Mouse (Mus musculus): ENCODE data around the gene Snd1.
"Not testable (repeated sequence)": the region's sequence is repeated elsewhere in the genome, so short reads cannot be mapped to it uniquely, and the experiment has no call there.

Snd1 gene

DNA sequence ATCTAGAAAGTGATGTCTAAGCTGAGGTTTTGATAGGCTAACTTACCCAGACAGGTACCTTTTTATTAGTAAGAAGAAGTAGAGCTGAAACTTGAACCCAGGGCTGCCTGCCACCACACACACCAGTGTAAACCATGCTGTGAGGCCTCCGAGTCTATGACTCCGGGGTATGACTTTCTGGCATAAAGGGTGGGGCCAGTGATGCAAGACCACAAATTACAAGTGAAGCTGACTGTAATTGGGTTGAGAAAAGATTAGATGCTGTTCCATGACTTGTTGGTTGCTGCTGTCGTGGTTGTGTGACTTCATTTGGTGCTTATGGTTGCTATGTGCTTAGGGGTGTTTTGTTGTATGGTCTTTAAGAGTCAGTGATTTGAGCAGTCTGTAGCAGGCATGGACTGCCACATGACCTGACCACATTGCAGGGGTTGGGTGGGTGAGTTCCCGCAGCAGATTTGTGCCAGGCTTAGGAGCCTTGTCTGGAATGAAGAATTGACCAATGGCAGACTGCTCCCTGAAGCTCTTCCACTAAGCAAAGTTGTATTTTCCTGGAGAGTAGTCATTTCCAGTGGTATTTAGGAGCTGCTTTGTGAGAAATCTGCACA lies 7.9 kb downstream of the Snd1 start:
- DNase-seq (ENCODE audit: inconsistent age in 2 of 2, low spot score in 1 of 2), result no peak

DNA sequence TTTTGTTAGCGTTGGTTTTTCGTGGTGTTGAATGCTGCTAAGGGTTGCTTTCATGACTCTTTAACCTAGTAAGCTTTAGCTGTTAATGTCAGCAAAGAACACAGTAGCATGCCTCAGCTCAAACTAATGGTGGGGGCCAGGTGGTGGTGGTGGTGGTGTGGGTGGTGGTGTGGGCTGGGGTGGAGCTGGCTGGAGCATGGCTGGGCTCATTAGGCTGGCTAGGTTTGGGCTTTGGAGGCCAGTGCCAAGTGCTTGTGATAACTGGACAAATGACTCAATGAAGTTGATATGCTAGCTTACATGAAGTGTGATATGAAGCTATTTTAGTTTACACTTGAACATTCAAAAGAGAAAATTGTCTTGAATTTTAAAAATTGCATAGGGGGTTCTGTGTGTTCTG lies 11.1 kb downstream of the Snd1 start:
- no peak for DNase-seq (ENCODE audit: inconsistent age in 2 of 2, low spot score in 1 of 2)

DNA sequence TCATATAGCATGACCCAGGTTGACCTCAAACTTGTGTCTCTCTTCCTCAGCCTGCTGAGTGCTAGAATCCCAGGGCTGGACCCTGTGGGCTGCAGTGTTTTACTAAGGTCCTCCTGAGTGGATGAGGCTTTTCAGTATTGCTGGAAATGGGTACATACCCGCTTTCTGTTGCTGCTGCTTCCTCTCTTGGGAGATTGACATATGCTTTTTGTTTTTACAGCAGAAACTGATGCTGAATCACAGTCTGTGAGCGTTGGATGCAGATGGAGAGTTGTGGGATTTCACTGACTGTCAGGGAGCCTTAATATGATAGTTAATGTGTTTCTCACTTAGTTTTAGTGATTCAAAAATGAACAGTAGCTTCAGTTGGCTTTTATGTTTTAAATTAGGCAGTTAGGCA lies 11.5 kb downstream of the Snd1 start:
- DNase-seq (ENCODE audit: inconsistent age in 2 of 2, low spot score in 1 of 2), result no peak

DNA sequence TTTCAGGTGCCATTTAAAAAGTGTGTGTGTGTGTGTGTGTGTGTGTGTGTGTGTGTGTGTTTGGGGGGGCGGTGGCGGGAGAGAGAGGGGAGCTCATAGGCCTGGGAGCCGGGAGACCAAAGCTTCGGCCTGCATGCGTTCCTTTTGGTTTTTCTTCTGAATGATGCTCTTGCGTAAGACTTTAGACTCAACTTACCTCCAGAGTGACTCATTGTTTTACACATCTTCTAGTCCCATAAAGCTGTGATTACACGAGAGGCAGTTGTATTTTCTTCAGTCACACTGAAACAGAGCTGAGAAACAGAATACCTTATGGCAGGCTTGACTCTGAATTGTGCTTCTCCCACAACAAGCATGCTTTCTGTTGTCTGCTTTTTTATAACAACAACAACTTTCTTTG lies 12.0 kb downstream of the Snd1 start:
- no peak for DNase-seq (ENCODE audit: inconsistent age in 2 of 2, low spot score in 1 of 2)

DNA sequence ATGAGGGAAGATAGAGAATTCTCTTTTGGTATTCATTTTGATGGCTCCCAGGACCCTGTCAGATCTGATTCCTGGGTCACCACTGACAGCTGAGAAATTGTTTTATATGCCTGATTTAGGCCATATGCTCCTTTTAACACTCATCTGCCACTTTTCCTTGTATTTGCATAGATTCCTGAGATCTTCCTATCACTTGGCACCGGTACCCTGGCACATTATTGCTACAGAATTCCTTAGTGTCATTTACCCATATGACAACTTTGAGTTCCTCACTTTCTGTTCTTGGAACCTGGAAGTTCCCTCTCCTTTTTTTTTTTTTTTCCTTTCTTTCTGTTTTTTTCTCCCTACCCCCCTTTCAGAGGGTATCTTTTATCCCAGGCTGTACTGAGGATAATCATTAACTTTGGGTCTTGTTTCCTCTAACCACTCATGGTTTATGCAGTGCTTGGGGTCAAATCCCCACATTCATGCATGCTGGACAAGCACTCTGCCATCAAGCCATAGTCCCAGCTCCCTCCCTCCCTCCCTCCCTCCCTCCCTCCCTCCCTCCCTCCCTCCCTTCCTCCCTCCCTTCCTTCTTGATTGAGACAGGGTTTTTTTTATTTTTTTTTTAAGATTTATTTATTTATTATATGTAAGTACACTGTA lies 13.4 kb downstream of the Snd1 start:
- DNase-seq (ENCODE audit: inconsistent age in 2 of 2, low spot score in 1 of 2), result no peak

DNA sequence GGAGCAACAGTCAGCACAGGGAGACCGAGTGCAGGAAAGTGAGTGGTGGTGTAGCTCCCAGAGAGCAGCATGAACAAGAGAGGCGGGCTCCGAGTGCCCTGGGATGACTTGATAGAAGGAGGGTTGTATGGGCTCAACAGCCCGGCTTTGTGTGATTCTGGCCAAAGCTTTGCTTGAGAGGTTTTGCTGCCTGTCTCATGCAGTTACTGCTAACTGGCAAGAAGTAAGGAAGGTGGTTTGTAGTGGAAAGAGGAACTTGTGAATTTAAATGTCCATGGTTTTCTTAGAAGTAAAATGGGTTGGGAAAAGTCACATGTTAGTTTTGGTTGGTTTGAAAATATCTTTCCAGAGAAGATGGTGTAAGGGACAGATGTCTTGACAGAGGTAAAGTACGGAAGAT lies 15.7 kb downstream of the Snd1 start:
- no peak for DNase-seq (ENCODE audit: inconsistent age in 2 of 2, low spot score in 1 of 2)

DNA sequence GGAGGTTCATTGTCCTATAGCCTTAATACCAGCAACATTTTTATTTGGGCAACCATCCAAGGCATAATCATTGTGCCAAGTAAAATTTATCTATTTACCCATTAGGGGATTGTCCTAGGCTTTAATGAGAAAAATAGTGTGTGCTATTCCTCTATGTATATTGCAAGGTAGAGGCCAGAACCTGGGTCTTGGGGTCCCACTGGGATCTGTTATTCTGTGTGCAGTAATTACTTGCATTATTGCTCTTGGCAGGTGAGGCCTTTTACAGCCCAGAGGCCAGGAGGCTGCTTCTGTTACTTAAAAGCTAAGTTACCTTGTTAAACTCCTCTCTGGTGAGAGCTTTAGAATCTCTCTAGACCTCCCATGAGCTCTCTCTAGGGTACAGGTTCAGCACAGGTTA lies 16.3 kb downstream of the Snd1 start:
- no peak for DNase-seq (ENCODE audit: inconsistent age in 2 of 2, low spot score in 1 of 2)

DNA sequence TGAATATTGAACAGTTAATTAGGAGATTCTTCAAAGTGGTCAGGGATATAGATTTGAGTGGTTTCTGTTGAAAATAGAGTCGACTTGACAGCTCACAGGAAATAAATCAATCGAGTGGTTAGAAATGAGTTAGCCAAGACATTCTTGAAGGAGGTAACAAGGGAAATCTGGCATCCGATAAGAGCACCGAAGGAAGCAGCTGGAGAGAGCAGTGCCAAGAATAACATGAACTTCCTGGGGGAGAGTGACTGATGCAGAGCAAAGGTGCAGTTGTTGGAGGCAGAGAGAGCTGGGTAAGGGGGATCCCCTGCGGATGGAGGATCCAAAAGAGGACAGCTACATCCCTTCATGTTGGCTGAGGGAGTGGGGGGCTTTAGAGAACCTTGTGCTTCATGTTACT lies 22.9 kb downstream of the Snd1 start:
- DNase-seq (ENCODE audit: inconsistent age in 2 of 2, low spot score in 1 of 2), result peak in 1 of 2 experiments; percentile 66

DNA sequence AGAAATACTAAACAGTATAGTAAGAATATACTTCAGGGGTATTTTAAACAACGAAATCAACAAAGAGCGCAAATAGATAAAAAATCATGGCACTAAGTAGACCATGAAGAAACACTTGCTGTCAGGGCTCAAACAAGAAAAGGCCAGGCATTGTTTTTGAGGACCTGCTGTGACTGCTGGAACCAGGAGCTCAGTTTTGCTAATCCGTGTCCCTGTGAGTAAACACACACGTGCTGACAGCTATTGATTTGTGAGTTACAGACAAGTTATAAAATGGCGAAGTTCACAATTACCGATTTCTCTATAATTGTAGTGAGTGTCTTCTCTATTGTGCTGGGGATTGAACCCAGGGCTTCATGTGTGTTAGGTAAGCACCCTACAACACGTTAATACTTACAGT lies 27.6 kb downstream of the Snd1 start:
- DNase-seq (ENCODE audit: inconsistent age in 2 of 2, low spot score in 1 of 2), result no peak

DNA sequence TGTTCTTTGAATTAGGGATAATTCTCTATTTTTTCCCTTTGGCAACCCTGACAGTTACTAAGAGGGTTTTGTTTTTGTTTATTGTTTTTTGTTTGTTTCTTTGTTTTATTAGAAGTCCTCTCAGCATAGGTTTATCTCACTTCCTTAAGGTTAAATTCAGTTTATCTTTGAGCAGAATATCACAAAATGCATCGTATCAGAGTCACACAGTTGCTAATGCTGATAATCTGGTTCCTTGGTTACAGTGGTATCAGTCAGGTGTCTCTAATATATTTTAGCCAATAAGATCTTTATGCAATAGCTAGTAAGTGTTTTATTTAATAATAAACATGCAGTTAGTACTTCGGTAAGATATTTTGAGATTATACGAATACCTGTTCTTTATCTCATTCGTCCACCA lies 28.2 kb downstream of the Snd1 start:
- no peak for DNase-seq (ENCODE audit: inconsistent age in 2 of 2, low spot score in 1 of 2)

DNA sequence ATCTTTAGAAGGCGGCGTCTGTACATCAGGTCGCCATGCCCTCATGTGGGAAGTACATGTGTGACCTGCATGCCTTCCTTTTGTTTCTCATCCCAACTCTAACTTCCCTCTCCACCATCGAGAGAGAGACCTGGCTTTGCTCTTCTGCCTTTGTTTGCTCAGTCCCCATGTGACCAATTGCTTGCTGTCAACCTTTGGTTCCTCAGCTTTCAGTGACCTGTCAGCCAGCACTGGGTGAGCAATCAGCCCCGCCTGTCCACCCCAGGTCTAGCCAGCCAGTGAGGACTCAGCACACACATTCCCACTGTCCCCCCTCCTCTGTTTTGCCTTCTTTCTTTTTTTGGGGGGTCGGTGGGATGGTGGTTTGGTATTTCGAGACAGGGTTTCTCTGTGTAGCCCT lies 29.7 kb downstream of the Snd1 start:
- no peak for DNase-seq (ENCODE audit: inconsistent age in 2 of 2, low spot score in 1 of 2)

DNA sequence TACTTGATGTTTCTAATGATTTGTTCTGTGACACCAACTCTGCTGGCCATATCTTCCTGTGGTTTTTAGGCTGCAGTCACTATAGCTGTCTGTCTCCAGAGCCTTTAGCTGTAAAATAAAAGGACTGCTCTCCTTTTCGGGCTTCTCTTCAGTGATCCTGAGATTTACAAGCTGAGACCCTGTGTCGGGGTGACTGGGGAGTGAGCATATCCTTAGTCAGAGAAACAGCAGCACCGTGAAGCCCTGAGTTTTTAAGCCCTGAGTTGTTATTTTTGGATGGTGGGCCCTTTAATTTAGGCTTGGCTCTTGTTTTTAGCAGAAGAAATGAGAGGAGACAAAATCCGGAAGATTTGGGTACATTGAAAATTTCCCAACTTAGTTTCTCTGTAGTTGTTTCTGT lies 32.8 kb downstream of the Snd1 start:
- no peak for DNase-seq (ENCODE audit: inconsistent age in 2 of 2, low spot score in 1 of 2)

DNA sequence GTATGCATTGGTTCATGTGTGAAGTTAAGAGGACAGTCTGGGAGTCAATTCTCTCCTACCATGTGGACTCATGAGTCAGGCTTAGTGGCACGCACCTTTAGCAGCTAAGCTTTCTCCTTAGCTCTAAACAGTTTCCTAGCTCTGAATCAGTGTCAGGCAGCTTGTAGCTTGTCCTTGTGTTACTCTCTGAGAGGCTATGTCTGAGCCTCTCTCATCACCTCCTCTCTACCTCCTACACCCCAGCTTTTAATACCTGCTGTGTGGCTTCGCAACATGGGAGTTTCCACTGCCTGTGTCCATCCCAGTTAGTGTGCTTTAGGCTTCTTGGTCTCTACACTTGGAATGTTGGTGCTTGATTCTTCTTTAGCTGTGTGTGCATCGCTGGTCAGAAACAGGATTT lies 39.3 kb downstream of the Snd1 start:
- DNase-seq (ENCODE audit: inconsistent age in 2 of 2, low spot score in 1 of 2), result no peak

DNA sequence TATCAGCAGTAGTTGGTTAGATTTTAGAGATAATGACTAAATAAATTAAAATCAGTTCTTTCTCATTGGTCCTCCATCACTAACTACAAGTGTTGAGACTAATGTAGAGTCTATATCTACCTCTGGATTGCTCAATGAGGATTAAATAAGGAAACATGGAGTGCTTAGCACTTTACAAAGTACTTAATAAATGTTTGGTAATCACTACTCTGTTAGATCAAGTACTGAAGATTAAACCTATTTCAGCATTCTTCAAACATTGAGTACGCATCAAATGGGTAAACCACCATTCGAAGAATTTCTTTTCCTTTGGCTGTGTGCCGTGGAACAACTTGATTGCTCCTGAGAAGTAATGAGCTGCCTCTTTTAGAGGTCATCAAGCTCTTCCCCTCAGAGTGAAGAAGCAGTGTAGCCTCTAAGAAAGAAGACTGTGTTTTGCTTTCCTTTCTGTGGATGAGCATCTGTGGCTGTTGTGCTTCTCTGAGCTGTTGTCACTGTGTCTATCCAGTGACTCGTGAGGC lies 40.0 kb downstream of the Snd1 start:
- no peak for DNase-seq (ENCODE audit: inconsistent age in 2 of 2, low spot score in 1 of 2)

DNA sequence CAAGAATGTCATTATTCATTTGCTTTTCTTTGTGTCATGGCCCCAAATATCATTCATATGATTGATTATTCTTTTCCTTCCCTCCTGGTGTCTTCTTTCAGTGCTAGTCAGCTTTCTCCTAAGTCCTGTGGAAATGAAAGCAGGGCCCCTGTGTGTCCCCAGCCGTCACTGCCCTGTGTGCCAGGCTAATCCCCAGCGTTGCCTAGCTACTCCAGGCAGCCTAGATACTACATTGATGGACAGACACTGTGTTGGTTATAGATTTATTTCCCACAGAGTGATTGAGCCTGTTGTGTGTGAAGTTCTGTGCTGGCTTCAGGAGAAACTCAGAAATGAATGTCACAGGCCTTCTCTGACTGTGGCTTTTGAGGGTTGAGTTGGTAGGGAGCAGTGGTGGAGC lies 41.7 kb downstream of the Snd1 start:
- DNase-seq (ENCODE audit: inconsistent age in 2 of 2, low spot score in 1 of 2), result no peak

DNA sequence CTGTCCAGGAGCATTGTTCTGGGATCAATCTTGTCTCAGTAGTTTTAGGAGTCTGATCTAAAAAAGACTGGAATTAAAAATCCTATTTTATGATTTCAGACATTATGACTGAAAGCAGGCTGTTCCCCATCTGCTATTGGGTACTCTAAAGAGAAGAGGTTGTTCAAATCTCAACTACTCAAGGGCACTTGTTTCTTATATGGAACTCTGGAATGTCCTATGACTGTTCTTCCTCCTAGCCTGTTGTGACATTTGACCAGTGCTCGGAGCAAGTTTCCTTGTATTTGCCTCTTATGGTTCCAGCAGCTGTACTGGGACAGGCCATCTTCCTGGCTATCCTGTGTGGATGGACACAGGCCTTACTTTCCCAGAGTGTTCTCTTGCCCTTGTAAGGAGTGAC lies 42.1 kb downstream of the Snd1 start:
- no peak for DNase-seq (ENCODE audit: inconsistent age in 2 of 2, low spot score in 1 of 2)

DNA sequence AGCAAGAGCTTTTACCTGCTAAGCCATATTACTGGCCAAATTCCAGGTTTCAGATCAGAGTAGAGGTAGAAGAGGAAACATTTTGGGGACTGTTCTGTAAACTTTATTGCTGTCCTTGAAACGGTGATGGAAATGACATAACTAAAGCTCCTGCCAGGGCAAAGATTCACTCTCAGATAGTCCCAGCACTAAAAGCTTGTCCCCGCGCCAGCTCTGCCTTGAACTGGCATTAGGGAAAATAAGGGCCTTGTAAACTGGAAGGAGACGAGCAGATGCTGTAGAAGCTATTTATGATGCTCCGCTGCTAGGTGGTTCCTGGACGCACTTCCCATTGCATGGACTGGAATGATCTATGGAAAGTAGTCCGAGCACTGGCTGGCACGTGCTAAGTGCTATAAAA lies 44.5 kb downstream of the Snd1 start:
- peak; percentile 45 to 66 for DNase-seq (ENCODE audit: inconsistent age in 2 of 2, low spot score in 1 of 2)

DNA sequence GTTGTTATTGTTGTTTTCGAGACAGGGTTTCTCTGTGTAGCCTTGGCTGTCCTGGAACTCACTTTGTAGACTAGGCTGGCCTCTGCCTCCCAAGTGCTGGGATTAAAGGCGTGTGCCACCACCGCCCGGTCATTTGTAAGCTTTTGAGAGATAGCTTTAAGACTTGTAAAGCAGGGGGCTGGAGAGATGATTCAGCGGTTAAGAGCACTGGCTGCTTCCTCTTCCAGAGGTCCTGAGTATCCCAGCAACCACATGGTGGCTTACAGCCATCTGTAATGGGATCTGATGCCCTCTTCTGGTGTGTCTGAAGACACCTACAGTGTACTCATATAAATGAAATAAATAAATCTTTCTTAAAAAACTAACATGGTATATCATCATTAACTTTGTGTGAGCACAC lies 45.8 kb downstream of the Snd1 start:
- DNase-seq (ENCODE audit: inconsistent age in 2 of 2, low spot score in 1 of 2), result not testable (repeated sequence)

DNA sequence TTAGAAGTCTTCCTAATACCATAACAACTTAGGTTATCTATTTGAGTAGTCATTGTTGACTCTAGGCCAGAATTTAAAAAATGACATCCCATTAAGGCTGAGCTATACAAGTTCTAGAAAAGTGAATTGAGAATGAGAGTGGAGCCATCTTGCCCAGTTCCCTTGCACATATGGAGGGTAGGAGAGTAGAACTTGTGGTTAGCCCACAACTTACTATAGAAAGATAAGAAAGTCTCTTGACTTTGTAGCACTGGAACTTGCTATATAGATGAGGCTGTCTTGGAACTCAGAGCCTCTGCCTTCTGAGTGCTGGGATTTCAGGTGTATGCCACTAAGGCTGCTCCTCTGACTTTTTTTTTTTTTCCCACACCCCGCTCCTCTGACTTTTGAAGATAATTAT lies 46.5 kb downstream of the Snd1 start:
- no peak for DNase-seq (ENCODE audit: inconsistent age in 2 of 2, low spot score in 1 of 2)

DNA sequence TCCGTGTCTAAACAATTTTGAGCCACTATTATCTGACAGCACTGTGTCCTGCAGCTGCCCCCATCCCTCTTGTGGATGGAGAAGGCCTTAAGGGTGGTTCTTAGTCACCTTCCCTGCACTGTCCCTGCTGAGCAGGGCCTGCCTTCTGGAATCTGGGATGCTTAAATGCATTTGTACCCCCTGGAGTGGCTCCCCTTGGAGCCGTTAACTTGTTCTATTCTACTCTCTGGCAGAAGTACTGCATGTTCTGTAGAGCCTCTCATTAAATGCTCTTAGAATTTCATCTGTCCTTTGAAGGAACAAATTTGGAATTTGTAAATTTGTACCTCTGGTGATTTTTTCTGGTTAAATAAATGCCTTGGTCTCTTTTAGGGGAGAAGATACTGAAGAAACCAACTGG lies 50.6 kb downstream of the Snd1 start:
- no peak for DNase-seq (ENCODE audit: inconsistent age in 2 of 2, low spot score in 1 of 2)

DNA sequence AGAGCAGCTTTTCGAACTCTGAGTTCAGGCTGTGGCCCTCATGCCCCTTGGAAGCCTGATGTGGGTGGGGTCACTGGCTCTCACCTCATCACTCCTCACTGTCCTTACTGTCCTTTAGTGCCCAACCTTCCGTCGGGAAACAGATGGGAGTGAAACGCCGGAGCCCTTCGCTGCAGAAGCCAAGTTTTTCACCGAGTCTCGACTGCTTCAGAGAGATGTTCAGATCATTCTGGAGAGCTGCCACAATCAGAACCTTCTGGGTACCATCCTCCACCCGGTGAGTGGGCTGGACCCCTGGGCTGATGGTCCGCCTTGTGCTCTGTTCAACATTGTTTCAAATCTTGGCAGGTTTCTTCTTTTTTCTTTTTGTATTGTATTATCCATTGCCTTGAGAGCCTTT lies 52.5 kb downstream of the Snd1 start:
- DNase-seq (ENCODE audit: inconsistent age in 2 of 2, low spot score in 1 of 2), result no peak

DNA sequence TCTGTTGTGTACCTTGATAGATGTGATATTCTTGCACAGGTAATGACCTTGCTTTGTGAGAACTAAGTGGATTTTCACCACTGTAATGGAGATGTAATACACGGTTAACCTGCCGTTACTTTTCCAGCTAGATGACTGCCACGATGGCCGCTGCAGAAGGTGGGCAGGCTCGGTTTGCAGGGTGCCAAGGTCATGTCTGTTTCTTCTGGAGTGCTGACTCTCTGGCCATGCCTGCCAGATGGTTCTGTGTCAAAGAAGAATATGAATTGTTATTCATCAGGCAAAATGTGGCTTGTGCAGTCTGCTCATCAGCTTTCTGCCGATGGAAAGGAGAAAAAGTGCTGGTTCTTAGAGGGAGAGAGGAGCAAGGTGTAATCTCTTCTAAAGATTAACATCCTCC lies 53.3 kb downstream of the Snd1 start:
- no peak for DNase-seq (ENCODE audit: inconsistent age in 2 of 2, low spot score in 1 of 2)

DNA sequence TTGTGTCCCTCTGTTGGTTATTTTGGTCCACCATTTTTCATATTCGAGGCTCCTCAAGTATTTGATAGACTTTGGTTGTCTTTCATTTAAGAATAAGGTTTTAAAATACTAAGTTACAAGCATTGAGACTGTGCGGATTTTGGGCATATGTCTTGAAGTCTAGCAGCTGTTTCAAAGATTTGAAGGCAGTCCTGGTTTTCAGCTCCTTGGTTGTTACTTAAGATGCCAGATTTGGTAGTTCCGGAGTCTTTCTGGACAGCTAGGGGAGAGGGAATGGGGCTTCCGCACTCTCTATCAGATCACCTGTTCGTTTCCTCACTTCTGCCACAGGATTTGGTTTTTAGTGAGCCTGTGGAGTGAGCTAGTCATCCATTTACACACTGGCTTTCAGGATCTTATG lies 61.5 kb downstream of the Snd1 start:
- no peak for DNase-seq (ENCODE audit: inconsistent age in 2 of 2, low spot score in 1 of 2)
